Mouse (Mus musculus): ENCODE data around the gene Gdap1l1.

DNA sequence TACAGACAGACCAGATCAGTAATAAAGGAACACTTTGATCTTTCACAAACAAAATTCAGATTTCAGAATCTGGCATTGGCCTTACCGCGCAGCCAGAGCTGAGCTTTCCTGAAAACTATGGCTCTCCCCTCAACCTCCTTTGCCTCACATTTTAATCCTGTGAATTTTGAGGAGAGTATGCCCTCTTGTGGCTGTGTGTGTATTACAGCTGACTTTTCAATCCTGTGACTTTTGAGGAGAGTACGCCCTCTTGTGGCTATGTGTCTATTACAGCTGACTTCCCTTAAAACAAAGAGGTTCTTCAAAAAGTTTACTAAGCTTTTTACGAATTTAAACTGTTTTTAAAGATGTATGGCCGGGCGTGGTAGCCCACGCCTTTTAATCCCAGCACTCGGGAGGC, 37.1 kb upstream of the Gdap1l1 start:
- TF ChIP-seq CTCF (IDR thresholded peaks at IDR 0.05): peak; percentile 98
- TF ChIP-seq EP300 (IDR thresholded peaks at IDR 0.05; ENCODE audit: insufficient read depth, low read depth, low read length): peak; percentile 35; the same call in 1 of the 2 replicates

Measured in heart, adult 2 months (tissue).